Comparison of ENCODE assay signal across 17 mouse cellular contexts in the genomic region with DNA sequence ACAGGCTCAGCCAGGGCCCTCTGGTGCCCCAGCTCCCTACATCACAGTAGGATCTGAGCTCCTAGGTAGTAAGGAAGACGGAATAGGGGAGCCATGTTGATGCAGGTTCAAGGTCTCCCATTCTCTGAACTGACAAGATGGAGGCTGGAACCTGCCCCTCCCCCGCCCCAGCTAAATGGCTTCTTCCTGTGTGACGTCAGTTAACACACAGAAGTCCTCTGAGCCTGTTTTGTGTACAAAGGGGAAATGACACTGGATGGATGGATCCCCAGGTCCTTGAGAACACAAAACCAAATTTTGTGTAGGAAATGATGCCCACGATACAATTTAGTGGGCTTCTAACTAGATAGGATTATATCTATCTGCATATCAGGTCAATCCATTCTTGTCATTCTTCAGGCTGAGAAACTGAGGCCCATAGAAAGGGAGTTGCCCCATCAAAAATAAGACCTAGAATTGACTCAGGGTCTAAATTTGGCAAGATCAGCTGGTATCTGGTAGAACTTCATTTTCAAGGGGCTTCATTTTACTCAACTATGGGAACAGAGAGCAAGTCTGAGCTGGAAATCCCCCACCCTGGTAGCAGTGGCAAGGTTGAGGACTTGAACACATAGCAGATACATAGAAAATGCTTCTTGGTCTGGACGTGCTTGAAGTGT. TPM values are rescaled to one million over a fixed set of nuclear protein-coding genes. Genes with fewer than 3 reads are reported as not detected.
"Had no signal": no experiment of that assay in that cellular context is flagged by ENCODE, and none has a peak within 500 bp of the region (broad histone marks: within the 10 kb centered on the region; RNA-seq: fewer than 3 reads in every experiment).

No protein-coding gene starts in this region.

- H3K4me2 ChIP-seq: limb, embryonic 13.5 days; liver, embryonic 15.5 days; neural tube, embryonic 12.5 days had no signal

- H3K36me3 ChIP-seq: limb, embryonic 13.5 days; liver, embryonic 15.5 days; midbrain, embryonic 10.5 days; neural tube, embryonic 12.5 days had no signal

- H3K4me3 ChIP-seq: limb, embryonic 13.5 days; liver, embryonic 15.5 days; midbrain, embryonic 10.5 days; myocyte; neural tube, embryonic 12.5 days had no signal

- H3K9ac ChIP-seq: limb, embryonic 13.5 days; liver, embryonic 15.5 days; neural tube, embryonic 12.5 days had no signal

- H3K27ac ChIP-seq: limb, embryonic 13.5 days; liver, embryonic 15.5 days; midbrain, embryonic 10.5 days; neural tube, embryonic 12.5 days; stomach, postnatal 0 days had no signal

- H3K9me3 ChIP-seq: limb, embryonic 13.5 days; liver, embryonic 15.5 days; midbrain, embryonic 10.5 days; neural tube, embryonic 12.5 days had no signal

- DNase-seq: kidney, adult 8-10 months; kidney, postnatal 36 days; lung, adult 2 months; lung, postnatal 4 days; midbrain, embryonic 14.5 days; right cerebral cortex, postnatal 14 days; thymus, postnatal 14 days had no signal

- ATAC-seq: intestine, postnatal 0 days; lung, postnatal 0 days had no signal

RNA-seq across cellular contexts. Expression of gene Rasgrf1, which starts 2.3 kb away (rescaled TPM):
- total RNA-seq: megakaryocyte, adult 5-6 weeks had no signal
- polyA plus RNA-seq: intestine, postnatal 0 days; liver, adult 2 months; liver, embryonic 15.5 days; myocyte had no signal
